Mouse (Mus musculus) right cerebral cortex, postnatal 10 days (tissue): ENCODE measurements at regions not wholly inside any gene's neighbourhood (a gene's known extent, or its start where the extent isn't known, plus 50 kb on each side); places are given as distances from the start of the nearest gene placed in this dataset.

Experiments used
- DNase-seq, 2 experiments: peaks; one replicate each; pipeline ENCODE4 v3.0.0; 2021; ENCODE audit warnings: low spot score in 2 of 2

GRCm38 (mm10) chr1:128734857-128735256, 142.8 kb upstream of the Cxcr4 start:
- DNase-seq: no peak

GRCm38 (mm10) chr1:128731445-128731844, 139.4 kb upstream of the Cxcr4 start:
- no peak for DNase-seq

GRCm38 (mm10) chr1:128724433-128725091, 132.5 kb upstream of the Cxcr4 start:
- no peak for DNase-seq

- no peak for DNase-seq
These were observed 131.8 kb upstream of the Cxcr4 start for GRCm38 (mm10) chr1:128723843-128724242.

- no peak for DNase-seq
These were observed 130.0 kb upstream of the Cxcr4 start for GRCm38 (mm10) chr1:128722061-128722471.

GRCm38 (mm10) chr1:128714843-128715242, 122.8 kb upstream of the Cxcr4 start:
- DNase-seq: no peak

- no peak for DNase-seq
These were observed 120.8 kb upstream of the Cxcr4 start for GRCm38 (mm10) chr1:128712876-128713275.

GRCm38 (mm10) chr1:128711121-128711520, 119.0 kb upstream of the Cxcr4 start:
- DNase-seq: no peak

GRCm38 (mm10) chr1:128707747-128708146, 115.7 kb upstream of the Cxcr4 start:
- DNase-seq: no peak

GRCm38 (mm10) chr1:128706167-128706566, 114.1 kb upstream of the Cxcr4 start:
- no peak for DNase-seq

- DNase-seq: no peak
These were observed 113.0 kb upstream of the Cxcr4 start for GRCm38 (mm10) chr1:128705071-128705503.

- DNase-seq: no peak
These were observed 109.2 kb upstream of the Cxcr4 start for GRCm38 (mm10) chr1:128701326-128701725.

- DNase-seq: no peak
These were observed 105.9 kb upstream of the Cxcr4 start for GRCm38 (mm10) chr1:128697962-128698361.

GRCm38 (mm10) chr1:128695936-128696335, 103.8 kb upstream of the Cxcr4 start:
- DNase-seq: no peak

GRCm38 (mm10) chr1:128692799-128693198, 100.7 kb upstream of the Cxcr4 start:
- DNase-seq: no peak

- DNase-seq: no peak
These were observed 100.2 kb upstream of the Cxcr4 start for GRCm38 (mm10) chr1:128692313-128692712.

GRCm38 (mm10) chr1:128687236-128687927, 95.3 kb upstream of the Cxcr4 start:
- DNase-seq: peak in 1 of 2 experiments; percentile 36

GRCm38 (mm10) chr1:128685467-128686137, 93.5 kb upstream of the Cxcr4 start:
- DNase-seq: no peak

- peak in 1 of 2 experiments; percentile 26 for DNase-seq
These were observed 90.8 kb upstream of the Cxcr4 start for GRCm38 (mm10) chr1:128682942-128683341.

GRCm38 (mm10) chr1:128681261-128681660, 89.2 kb upstream of the Cxcr4 start:
- no peak for DNase-seq

- no peak for DNase-seq
These were observed 88.4 kb upstream of the Cxcr4 start for GRCm38 (mm10) chr1:128680538-128680937.

- DNase-seq: no peak
These were observed 87.9 kb upstream of the Cxcr4 start for GRCm38 (mm10) chr1:128680012-128680411.
